Mouse (Mus musculus) cerebral cortex, adult 2 months (tissue): ENCODE data around the gene Stk26.

Experiments
- WGBS: fragments of 180-500 bp; shearing (Covaris S2); methylation state at CpG from one replicate; pipeline ENCODE4 v1.1.7; 2018; 5-methylcytosine and 5-hydroxymethylcytosine counted together

Gene Stk26

GRCm38 (mm10) chrX:50924629-50925364 lies 84.0 kb downstream of the Stk26 start:
- 41% methylated on average over 18 of the region's 18 CpGs for WGBS

DNA sequence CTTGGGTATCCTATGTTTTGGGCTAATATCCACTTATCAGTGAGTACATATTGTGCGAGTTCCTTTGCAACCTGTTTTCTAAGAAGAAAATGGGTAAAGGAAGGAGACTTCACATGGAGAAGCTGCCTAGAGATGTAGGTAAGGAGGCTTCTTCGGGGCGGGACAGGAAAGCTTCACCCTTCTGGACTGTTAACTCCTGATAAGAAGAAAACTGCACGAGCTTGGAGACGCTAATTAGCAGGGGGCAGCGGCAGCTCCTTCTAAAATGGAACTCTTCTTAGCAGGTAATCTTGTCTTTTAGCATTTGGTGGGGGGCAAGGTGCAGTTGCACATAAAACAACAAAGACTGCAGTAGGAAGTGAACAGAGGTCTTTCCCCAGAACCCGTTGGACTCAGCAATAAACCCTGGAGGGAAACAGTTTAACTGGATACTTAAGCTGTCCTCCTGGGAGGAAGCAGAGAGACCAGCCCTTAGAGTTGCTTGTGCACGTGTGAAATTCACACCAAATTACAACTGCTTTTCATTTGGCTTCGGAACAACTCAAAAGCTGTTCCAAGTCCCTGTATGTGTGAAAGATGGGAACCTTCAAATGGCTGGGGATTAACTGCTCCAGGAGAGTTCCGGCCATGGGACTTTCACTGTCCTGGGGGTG lies 86.2 kb downstream of the Stk26 start:
- WGBS, result 73% methylated on average over 10 of the region's 10 CpGs

- WGBS, result 60% methylated on average over 3 of the region's 3 CpGs
Measured at GRCm38 (mm10) chrX:50930309-50930708, 89.5 kb downstream of the Stk26 start.

DNA sequence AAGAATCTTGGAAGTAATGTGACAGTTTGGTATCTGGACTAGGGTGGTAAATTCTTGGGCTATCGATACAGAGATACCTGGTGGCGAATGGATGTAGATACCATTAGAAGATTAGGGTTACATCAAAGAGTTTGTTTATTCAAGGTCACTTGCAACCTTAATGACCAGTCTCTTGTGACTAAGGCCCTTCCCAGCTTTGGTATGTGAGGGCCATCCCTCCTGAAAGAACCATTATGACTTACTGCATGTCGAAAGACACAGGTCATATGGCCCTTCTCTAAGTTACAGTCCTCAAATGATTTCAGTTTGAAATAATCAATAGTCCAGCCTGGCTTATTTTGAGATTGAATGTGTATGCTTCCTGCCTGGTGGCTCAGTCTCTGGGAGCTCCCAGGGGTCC lies 96.3 kb downstream of the Stk26 start:
- 94% methylated on average over 3 of the region's 3 CpGs for WGBS

DNA sequence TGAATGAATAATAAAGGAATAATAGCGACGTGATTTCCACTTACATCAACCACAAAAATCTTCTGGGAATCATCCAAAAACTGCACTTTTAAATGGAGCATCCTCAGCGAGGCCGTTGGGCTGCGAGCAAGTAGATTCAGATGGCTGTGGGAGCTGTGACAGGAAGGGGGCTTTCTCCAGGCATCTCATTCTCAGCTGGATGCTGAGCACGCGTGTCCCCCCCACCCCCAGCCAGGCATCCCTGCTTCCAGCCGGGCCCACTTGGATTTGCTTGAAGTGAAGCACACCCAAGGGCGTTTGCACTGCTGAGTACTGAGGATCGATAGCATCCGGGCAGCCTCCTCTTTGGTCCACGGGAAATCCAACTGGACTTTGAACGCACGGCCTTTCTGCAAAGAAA lies 101.8 kb downstream of the Stk26 start, which contains the start of gene Frmd7:
Gene Frmd7, minus strand, starts transcription at position 101 of the 400 bp plus-strand sequence.
- 44% methylated on average over 14 of the region's 14 CpGs for WGBS
